15 mouse cellular contexts compared by ENCODE assay signal in genomic region chr13:101967466-101967865, GRCm38 (mm10).
DNase-seq lines count a peak whose midpoint lies in the region; ATAC-seq and TF ChIP-seq lines count a peak whose summit lies in the region.
"Had no signal": no experiment of that assay in that cellular context is flagged by ENCODE, and none has a peak within 500 bp of the region (broad histone marks: within the 10 kb centered on the region; RNA-seq: fewer than 3 reads in every experiment).

No protein-coding gene starts in this region.

- ATAC-seq in embryonic facial prominence, embryonic 11.5 days (replicated peaks; ENCODE audit: insufficient number of reproducible peaks, low FRiP score, low TSS enrichment, low read depth), result no peak
- ATAC-seq: forebrain, embryonic 15.5 days had no signal

- H3K4me1 ChIP-seq in embryonic facial prominence, embryonic 11.5 days (ENCODE audit: control insufficient read depth, insufficient read depth, low read length), result no peaks in the 10 kb centered on the region
- H3K4me1 ChIP-seq in embryonic facial prominence, embryonic 10.5 days, result no peaks in the 10 kb centered on the region
- H3K4me1 ChIP-seq in embryonic fibroblast, embryonic 13.5 days (ENCODE audit: control insufficient read depth, insufficient read depth, low read length), result no peaks in the 10 kb centered on the region
- H3K4me1 ChIP-seq: forebrain, embryonic 15.5 days; hindbrain, embryonic 10.5 days had no signal

- DNase-seq in embryonic facial prominence, embryonic 11.5 days (ENCODE audit: low spot score), result peak; percentile 7
- no peak for DNase-seq in embryonic facial prominence, embryonic 10.5 days (ENCODE audit: low spot score)
- peak; percentile 87 for DNase-seq in Muller cell, postnatal 12 days (ENCODE audit: inconsistent ontology term)
- DNase-seq in retina, postnatal 1 day, result peak; percentile 93
- DNase-seq in urinary bladder, postnatal 14 days (ENCODE audit: low spot score), result no peak
- no peak for DNase-seq in adrenal gland, adult 18-20 months (ENCODE audit: low spot score in 2 of 2)
- DNase-seq: adrenal gland, adult 8-10 months; adrenal gland, postnatal 36 days; cerebellum, adult 2 months had no signal

- no peaks in the 10 kb centered on the region for H3K27me3 ChIP-seq in embryonic facial prominence, embryonic 11.5 days (ENCODE audit: control insufficient read depth, insufficient read depth, low read length)
- H3K27me3 ChIP-seq in embryonic facial prominence, embryonic 10.5 days (replicated peaks; ENCODE audit: low read depth, poor library complexity, severe bottlenecking), result no peaks in the 10 kb centered on the region
- H3K27me3 ChIP-seq: embryonic facial prominence, embryonic 15.5 days; forebrain, embryonic 15.5 days; heart, embryonic 12.5 days had no signal

- H3K9ac ChIP-seq in embryonic facial prominence, embryonic 11.5 days (replicated peaks; ENCODE audit: low read length), result no peak overlapping the region
- H3K9ac ChIP-seq: embryonic facial prominence, embryonic 15.5 days; forebrain, embryonic 15.5 days; heart, embryonic 12.5 days; hindbrain, embryonic 14.5 days had no signal

- 65% methylated on average over 4 of the region's 4 CpGs for WGBS in embryonic facial prominence, embryonic 11.5 days
- 69% methylated on average over 4 of the region's 4 CpGs for WGBS in embryonic facial prominence, embryonic 10.5 days

- H3K36me3 ChIP-seq in embryonic facial prominence, embryonic 11.5 days (replicated peaks; ENCODE audit: control insufficient read depth, insufficient read depth, low read depth, low read length), result no peaks in the 10 kb centered on the region
- no peaks in the 10 kb centered on the region for H3K36me3 ChIP-seq in embryonic facial prominence, embryonic 10.5 days (replicated peaks)
- H3K36me3 ChIP-seq: embryonic facial prominence, embryonic 15.5 days; forebrain, embryonic 15.5 days; heart, embryonic 12.5 days; hindbrain, embryonic 10.5 days had no signal

- H3K4me3 ChIP-seq in embryonic facial prominence, embryonic 11.5 days (ENCODE audit: low read depth, low read length), result no peak overlapping the region
- H3K4me3 ChIP-seq in embryonic facial prominence, embryonic 10.5 days, result no peak overlapping the region
- H3K4me3 ChIP-seq in embryonic fibroblast, embryonic 13.5 days (ENCODE audit: insufficient read depth, low read length), result no peak overlapping the region
- H3K4me3 ChIP-seq: embryonic facial prominence, embryonic 15.5 days; forebrain, embryonic 15.5 days; heart, embryonic 12.5 days; hindbrain, embryonic 10.5 days had no signal

- no peaks in the 10 kb centered on the region for H3K9me3 ChIP-seq in embryonic facial prominence, embryonic 11.5 days (replicated peaks; ENCODE audit: control insufficient read depth, low read length)
- no peaks in the 10 kb centered on the region for H3K9me3 ChIP-seq in embryonic facial prominence, embryonic 10.5 days
- H3K9me3 ChIP-seq: embryonic facial prominence, embryonic 15.5 days; forebrain, embryonic 15.5 days; heart, embryonic 12.5 days; hindbrain, embryonic 10.5 days had no signal

- no peak overlapping the region for H3K27ac ChIP-seq in embryonic facial prominence, embryonic 11.5 days (replicated peaks; ENCODE audit: low read depth, low read length)
- no peak overlapping the region for H3K27ac ChIP-seq in embryonic facial prominence, embryonic 10.5 days (replicated peaks)
- peak overlapping the region; percentile 20; the same call in 1 of the 2 replicates for H3K27ac ChIP-seq in embryonic fibroblast, embryonic 13.5 days (ENCODE audit: insufficient read depth, low read length)
- H3K27ac ChIP-seq: embryonic facial prominence, embryonic 15.5 days; forebrain, embryonic 15.5 days; hindbrain, embryonic 10.5 days; hindbrain, embryonic 14.5 days had no signal

- TF ChIP-seq CTCF in embryonic fibroblast, embryonic 13.5 days (IDR thresholded peaks at IDR 0.05; ENCODE audit: borderline replicate concordance, insufficient read depth, low read length), result no peak

- no peak for TF ChIP-seq POLR2A in embryonic fibroblast, embryonic 13.5 days (IDR thresholded peaks at IDR 0.05; ENCODE audit: low read depth, low read length)

- H3K4me2 ChIP-seq in embryonic facial prominence, embryonic 11.5 days (ENCODE audit: low read depth, low read length), result no peak overlapping the region
- H3K4me2 ChIP-seq: embryonic facial prominence, embryonic 15.5 days; forebrain, embryonic 15.5 days; heart, embryonic 12.5 days; hindbrain, embryonic 14.5 days had no signal

Comparison
In these comparisons a context has a peak if more than half of its experiments do, and no peak if none do; other contexts are left out.
1. DNase-seq: peak in embryonic facial prominence, embryonic 11.5 days (single experiment), Muller cell, postnatal 12 days (single experiment) and retina, postnatal 1 day (single experiment); none in embryonic facial prominence, embryonic 10.5 days (single experiment), urinary bladder, postnatal 14 days (single experiment) and adrenal gland, adult 18-20 months (0 of 2).